Mouse (Mus musculus) urinary bladder, postnatal 10 days (tissue): Measurements from ENCODE around the gene Cnpy1.

Experiments
- DNase-seq: peaks from one replicate; pipeline ENCODE4 v3.0.0; 2022; ENCODE audit warnings: low spot score

Gene Cnpy1

GRCm38 (mm10) chr5:28245574-28245973, at the start of gene Cnpy1:
Cnpy1 (minus strand) TSS chr5:28245806.
- DNase-seq, result no peak

DNA sequence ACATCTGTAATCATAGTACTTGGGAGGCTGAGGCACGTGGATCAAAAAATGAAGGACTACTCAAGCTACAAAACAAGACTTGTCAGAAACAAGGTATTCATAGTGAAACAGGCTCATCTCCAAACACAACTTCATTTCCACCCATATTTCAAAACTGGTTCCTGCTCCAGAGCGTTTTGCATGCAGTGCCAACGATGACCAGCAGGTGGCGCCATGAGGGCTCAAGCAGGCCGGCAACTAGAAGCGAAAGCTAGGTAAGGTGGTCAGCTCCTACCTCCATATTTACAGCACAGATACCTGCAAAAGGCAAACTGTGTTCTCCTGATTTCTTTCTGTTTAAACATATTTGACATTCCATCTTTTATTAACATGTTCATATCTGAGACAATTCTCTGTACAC, 48.4 kb upstream of the Cnpy1 start:
- peak; percentile 79 for DNase-seq

DNA sequence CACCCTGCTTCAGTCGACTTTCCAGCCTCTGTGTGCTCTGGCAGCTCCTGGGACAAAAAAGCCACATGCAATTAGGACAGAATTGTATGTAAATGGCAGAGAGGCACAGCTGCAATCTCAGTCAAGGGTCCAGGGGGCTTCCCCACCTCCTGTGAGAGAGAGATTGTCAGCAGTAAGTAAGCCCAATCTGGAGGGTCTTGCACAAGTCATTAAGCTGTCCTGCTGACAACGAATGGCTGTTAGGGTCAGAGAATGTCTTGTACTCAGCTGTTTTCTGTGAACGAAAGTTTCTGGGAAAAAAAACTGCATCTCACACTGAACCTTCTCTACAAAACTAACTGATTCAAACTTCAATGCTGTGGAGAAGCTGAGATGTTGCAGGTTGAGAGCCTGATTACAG, 46.7 kb upstream of the Cnpy1 start:
- DNase-seq, result no peak

GRCm38 (mm10) chr5:28291118-28291850, 45.7 kb upstream of the Cnpy1 start:
- DNase-seq, result no peak

DNA sequence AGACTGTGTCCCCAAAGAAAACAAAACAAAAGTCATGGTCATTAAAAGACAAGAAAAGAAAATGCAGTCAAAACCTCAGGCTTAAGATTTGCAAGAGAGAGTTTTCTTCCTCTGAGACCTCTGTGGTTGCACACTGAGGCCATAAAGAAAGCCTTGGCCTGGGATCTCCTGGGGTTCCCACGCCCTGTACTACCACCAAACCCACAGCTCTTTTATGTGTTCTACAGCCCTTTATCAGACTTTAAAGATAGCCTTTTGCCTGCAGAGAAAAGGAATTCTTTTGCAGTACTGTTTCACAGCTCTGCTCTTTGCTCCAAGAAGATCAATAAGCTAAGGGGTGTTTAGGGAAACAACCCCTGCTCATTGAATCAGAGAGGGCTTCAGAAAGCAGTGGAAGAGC, 45.0 kb upstream of the Cnpy1 start:
- no peak for DNase-seq

- no peak for DNase-seq
Measured at GRCm38 (mm10) chr5:28289111-28289510, 43.5 kb upstream of the Cnpy1 start.

GRCm38 (mm10) chr5:28277279-28277678, 31.7 kb upstream of the Cnpy1 start:
- DNase-seq, result no peak

DNA sequence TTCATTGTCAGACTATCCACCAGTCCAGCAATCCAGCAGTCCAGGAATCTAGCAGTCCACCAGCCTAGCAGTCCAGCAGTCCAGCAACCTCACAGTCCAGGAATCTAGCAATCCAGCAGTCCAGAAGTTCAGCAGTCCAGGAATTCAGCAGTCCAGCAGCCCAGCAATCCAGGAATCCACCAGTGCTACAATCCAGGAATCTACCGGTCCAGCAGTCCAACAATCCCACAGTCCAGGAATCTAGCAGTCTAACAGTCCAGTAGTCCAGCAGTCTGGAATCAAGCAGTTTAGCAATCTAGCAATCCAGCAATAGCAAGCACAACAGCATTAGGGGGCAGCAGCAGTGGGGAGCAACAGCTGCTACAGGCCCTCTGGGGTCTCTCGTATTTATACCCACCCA, 27.2 kb upstream of the Cnpy1 start:
- DNase-seq, result no peak

DNA sequence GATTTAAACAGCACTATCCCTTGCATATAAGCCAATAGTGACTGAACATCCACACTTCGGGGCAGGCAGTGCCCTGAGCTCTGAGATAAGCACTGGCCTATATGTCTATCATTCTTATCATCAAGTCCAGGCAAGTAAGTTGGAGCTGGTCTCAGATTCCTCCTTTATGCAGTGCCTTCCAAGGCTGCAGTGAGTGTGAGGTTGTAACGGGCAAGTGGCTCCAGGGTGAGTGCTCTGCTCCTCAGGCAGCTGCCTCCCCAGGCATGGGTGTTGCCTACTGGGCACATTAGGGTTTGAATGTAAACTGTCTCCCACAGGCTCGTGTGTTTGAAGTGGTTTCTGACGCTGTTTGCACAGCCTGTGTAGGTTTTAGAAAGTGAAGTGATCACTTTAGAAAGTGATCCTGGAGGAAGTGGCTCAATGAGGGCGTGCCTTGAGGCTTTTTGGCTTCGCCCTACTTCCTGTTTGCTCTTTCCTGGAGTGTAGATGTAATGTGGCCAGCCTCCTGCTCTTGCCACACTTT, 23.9 kb upstream of the Cnpy1 start:
- DNase-seq, result no peak

DNA sequence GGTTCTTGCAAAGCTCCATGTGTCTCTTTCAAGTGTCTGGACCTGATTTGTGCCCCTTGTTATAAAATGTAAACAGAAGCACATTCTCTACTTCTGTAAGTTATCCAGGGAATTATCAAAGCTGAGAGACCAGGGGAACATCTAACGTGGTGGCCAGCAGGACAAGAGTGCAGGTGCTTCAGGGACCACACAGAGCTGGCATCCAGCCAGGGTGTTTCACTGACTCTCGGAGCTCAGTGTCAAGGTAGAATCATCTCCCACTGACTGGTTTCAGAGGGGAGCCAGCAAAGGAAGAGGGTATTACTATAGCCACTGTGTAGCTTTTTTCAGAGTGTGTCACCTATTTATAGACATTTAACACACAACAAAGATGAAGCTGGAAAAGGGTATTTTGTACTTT, 22.0 kb upstream of the Cnpy1 start:
- no peak for DNase-seq

DNA sequence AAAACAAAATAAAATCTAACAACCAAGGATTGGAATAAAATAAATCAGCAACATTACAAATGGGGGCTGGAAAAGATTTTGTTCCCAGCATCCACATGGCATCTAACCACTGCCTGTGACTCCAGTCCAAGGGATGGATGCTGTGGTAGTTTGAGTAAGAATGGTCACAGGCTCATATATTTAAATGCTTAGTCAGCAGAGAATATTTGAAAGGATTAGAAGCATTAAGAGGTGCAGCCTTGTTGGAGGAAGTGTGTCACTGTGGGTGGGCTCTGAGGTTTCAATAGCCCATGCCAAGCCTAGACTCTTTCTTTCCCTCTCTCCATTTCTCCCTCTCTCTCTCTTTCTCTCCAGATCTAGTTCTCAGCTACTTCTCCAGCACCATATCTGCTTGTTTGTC, 20.0 kb upstream of the Cnpy1 start:
- no peak for DNase-seq

GRCm38 (mm10) chr5:28263852-28264251, 18.2 kb upstream of the Cnpy1 start:
- no peak for DNase-seq

GRCm38 (mm10) chr5:28262070-28262469, 16.5 kb upstream of the Cnpy1 start:
- DNase-seq, result no peak

DNA sequence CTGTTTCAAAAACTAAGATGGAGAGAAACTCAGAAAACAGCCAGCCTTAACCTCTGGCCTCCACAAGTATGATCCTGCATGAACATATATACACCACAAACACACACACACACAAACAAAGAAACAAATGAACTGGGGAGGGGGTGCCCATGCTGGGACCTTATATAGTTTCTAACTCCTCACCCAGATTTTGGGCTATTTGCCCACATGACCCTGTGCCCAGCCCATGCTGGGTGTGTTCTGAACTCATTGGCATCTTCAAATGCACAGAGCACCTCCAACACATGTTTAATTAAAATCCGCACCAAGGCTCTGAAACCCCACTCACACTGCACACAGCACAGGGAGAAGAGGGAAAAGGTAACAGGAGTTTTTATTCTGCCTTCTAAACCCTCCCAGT, 14.3 kb upstream of the Cnpy1 start:
- DNase-seq, result no peak

- DNase-seq, result no peak
Measured at GRCm38 (mm10) chr5:28259385-28259784, 13.8 kb upstream of the Cnpy1 start.

DNA sequence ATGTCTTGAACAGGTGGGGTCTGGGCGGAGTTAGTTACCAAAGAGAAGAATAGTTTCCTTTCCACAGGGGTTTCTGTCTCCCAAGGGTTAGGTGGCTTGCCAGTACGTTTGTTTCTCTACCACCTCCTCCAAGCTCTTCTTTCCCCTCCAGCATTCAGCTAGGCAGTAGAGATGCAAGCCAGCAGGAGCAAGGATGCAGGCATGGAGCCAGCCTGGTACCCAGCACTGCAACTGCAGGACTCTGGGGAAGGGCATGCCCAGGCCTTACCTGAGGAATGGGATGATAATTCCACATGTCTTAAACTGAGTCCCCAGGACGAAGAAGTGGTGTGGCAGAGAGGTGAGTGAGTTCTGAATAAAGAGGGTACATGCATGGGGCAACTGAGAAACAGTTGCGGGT, 12.2 kb upstream of the Cnpy1 start:
- DNase-seq, result no peak

- no peak for DNase-seq
Measured at GRCm38 (mm10) chr5:28252999-28253398, 7.4 kb upstream of the Cnpy1 start.

GRCm38 (mm10) chr5:28252260-28252659, 6.7 kb upstream of the Cnpy1 start:
- DNase-seq, result no peak

- no peak for DNase-seq
Measured at GRCm38 (mm10) chr5:28251211-28251764, 5.7 kb upstream of the Cnpy1 start.

DNA sequence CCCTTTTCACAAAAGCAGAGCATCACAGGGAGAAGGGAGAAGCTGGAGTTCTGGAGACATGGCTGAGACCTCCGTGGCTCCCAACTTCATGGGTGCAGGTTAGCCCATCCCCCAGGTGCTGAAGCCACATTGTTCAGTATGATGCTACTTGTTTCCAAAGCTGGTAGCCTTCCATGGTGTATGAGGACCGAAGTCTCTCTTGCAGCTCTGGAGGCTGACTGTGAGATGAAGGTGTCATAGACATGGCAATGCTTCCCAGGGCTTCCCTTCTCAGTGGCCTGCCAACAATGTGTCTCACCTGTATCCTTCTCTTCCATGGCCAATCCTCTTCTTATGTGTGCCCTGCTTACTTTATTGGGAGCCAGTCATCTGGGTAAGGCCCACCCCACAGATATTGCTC, 4.9 kb upstream of the Cnpy1 start:
- DNase-seq, result no peak

- DNase-seq, result no peak
Measured at GRCm38 (mm10) chr5:28245121-28245520, 485 bp downstream of the Cnpy1 start.

DNA sequence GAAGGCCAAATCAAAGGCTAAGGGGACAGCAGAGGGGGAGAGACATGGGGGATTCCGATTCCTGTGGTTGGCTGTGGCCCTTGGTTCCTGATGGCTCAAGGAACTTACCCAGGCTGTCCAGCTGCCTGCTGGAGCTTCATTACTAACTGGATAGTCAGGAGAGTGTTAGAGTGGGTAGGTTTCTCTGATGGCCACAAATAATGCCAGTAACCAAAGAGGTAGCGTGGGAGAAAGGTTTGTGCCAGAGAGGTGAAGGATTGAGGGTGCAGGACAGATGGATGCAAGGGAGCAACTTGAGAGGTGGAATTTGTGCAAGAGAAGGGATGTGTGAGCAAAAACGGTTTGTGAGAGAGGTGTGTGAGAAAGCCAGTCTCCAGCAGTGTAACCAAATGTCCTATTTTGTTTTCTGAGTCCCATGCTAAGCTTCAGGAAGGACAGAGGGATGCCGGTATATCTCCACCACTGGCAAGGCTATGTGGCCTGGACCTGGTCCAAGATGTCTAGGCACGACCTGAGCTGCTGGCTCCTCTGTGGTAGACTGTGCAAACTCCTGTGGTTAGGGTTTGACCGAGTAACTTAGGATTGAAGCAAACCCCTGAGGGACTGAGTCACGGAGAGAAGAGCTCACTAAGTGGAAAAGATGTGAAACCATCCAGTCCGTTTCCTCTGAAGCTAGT, 2.0 kb downstream of the Cnpy1 start:
- no peak for DNase-seq

DNA sequence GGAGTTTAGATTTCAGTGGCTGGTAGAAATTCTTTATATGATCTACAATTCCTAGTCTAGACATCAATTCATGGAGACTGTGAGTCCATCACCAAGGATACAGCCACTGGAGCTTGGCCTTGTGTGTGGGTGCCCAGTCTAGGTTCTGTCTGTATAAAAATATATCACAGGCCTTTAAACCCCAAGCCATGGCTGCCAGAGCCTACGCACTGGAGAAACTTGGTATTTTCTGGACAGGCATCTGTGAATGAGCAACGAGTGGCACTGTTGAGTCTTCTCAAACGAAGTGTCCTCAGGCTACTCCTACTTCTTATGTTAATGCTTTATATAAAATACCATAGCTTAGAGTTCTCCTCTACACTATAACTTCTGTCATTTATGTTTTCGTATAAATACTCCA, 4.2 kb downstream of the Cnpy1 start:
- DNase-seq, result no peak
